Mouse (Mus musculus) gastrocnemius, postnatal 4 days (tissue): ENCODE measurements at regions not wholly inside any gene's neighbourhood (a gene's known extent, or its start where the extent isn't known, plus 50 kb on each side); places are given as distances from the start of the nearest gene placed in this dataset.

Source experiments
- DNase-seq, 2 experiments: peaks; one replicate each; pipeline ENCODE4 v3.0.0; 2021 to 2022; ENCODE audit warnings: low spot score in 2 of 2, mixed read lengths in 2 of 2

GRCm38 (mm10) chr5:103374162-103374561 lies 50.8 kb upstream of the Ptpn13 start:
- DNase-seq = no peak

GRCm38 (mm10) chr5:103373089-103373488 lies 51.9 kb upstream of the Ptpn13 start:
- no peak for DNase-seq

GRCm38 (mm10) chr5:103370456-103370855 lies 54.5 kb upstream of the Ptpn13 start:
- no peak for DNase-seq

GRCm38 (mm10) chr5:103368993-103369392 lies 56.0 kb upstream of the Ptpn13 start:
- no peak for DNase-seq

GRCm38 (mm10) chr5:103367201-103367671 lies 57.8 kb upstream of the Ptpn13 start:
- no peak for DNase-seq

- no peak for DNase-seq
These were observed 59.1 kb upstream of the Ptpn13 start for GRCm38 (mm10) chr5:103365700-103366448.

- DNase-seq = no peak
These were observed 59.9 kb upstream of the Ptpn13 start for GRCm38 (mm10) chr5:103364791-103365699.

GRCm38 (mm10) chr5:103360775-103361247 lies 64.2 kb upstream of the Ptpn13 start:
- no peak for DNase-seq

GRCm38 (mm10) chr5:103360360-103360759 lies 64.6 kb upstream of the Ptpn13 start:
- DNase-seq = no peak

- DNase-seq = no peak
These were observed 67.4 kb upstream of the Ptpn13 start for GRCm38 (mm10) chr5:103357558-103357957.

- no peak for DNase-seq
These were observed 68.5 kb upstream of the Ptpn13 start for GRCm38 (mm10) chr5:103356500-103356899.

GRCm38 (mm10) chr5:103355372-103356300 lies 69.4 kb upstream of the Ptpn13 start:
- DNase-seq = no peak

GRCm38 (mm10) chr5:103343869-103344268 lies 81.1 kb upstream of the Ptpn13 start:
- DNase-seq = no peak

- DNase-seq = peak; percentile 24 to 27
These were observed 83.5 kb upstream of the Ptpn13 start for GRCm38 (mm10) chr5:103341456-103341855.

GRCm38 (mm10) chr5:103340626-103341025 lies 84.4 kb upstream of the Ptpn13 start:
- no peak for DNase-seq

- no peak for DNase-seq
These were observed 88.1 kb upstream of the Ptpn13 start for GRCm38 (mm10) chr5:103336689-103337490.

GRCm38 (mm10) chr5:103335916-103336688 lies 88.9 kb upstream of the Ptpn13 start:
- no peak for DNase-seq

GRCm38 (mm10) chr5:103326412-103326811 lies 98.6 kb upstream of the Ptpn13 start:
- DNase-seq = no peak

GRCm38 (mm10) chr5:103320341-103320740 lies 104.7 kb upstream of the Ptpn13 start:
- DNase-seq = no peak
